15 mouse cellular contexts compared by ENCODE assay signal in the genomic region with DNA sequence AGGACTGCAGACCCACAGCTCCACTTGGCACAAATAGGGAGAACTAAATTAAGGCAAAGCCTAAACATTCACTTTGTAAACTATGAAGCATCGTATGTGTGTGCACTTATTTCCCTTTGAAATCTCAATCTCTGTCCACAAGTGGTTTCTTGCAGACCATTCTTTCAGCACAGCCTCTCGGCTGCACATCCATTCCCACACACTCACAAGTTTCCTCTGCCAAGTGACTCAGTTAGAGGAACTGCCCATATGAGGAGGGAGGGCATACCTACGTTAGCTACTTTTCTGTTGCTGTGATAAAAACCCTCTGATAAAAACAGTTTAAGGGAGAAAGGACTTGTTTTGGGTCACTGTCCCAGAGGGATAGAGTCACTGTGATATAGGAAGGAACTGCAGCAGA.
"Had no signal": no experiment of that assay in that cellular context is flagged by ENCODE, and none has a peak within 500 bp of the region (broad histone marks: within the 10 kb centered on the region; RNA-seq: fewer than 3 reads in every experiment).

No protein-coding gene starts in this region.

- H3K9ac ChIP-seq: liver, embryonic 14.5 days; lung, embryonic 15.5 days; midbrain, embryonic 13.5 days; midbrain, embryonic 15.5 days; neural tube, embryonic 12.5 days; stomach, embryonic 15.5 days had no signal

- H3K4me3 ChIP-seq: lung, embryonic 15.5 days; megakaryocyte, embryonic 14.5 days; midbrain, embryonic 13.5 days; midbrain, embryonic 15.5 days; neural tube, embryonic 12.5 days; stomach, embryonic 15.5 days had no signal

- ATAC-seq: midbrain, embryonic 13.5 days; midbrain, embryonic 15.5 days had no signal

- H3K27me3 ChIP-seq: lung, embryonic 15.5 days; megakaryocyte, embryonic 14.5 days; midbrain, embryonic 13.5 days; midbrain, embryonic 15.5 days; neural tube, embryonic 12.5 days; stomach, embryonic 15.5 days had no signal

- H3K9me3 ChIP-seq: lung, embryonic 15.5 days; midbrain, embryonic 13.5 days; midbrain, embryonic 15.5 days; neural tube, embryonic 12.5 days; stomach, embryonic 15.5 days had no signal

- DNase-seq: lung, adult 18-20 months; lung, postnatal 10 days; thymus, adult 18-20 months; thymus, postnatal 14 days; thymus, postnatal 36 days had no signal

- H3K27ac ChIP-seq: liver, embryonic 14.5 days; lung, embryonic 15.5 days; macrophage; midbrain, embryonic 13.5 days; midbrain, embryonic 15.5 days; neural tube, embryonic 12.5 days; stomach, embryonic 15.5 days; stomach, postnatal 0 days had no signal

- H3K4me1 ChIP-seq: megakaryocyte, embryonic 14.5 days; midbrain, embryonic 13.5 days; midbrain, embryonic 15.5 days; neural tube, embryonic 12.5 days; stomach, embryonic 15.5 days had no signal

- H3K36me3 ChIP-seq: lung, embryonic 15.5 days; midbrain, embryonic 13.5 days; midbrain, embryonic 15.5 days; neural tube, embryonic 12.5 days; stomach, embryonic 15.5 days had no signal

- H3K4me2 ChIP-seq: lung, embryonic 15.5 days; midbrain, embryonic 11.5 days; midbrain, embryonic 13.5 days; midbrain, embryonic 15.5 days; neural tube, embryonic 12.5 days; stomach, embryonic 15.5 days had no signal
